Comparison of ENCODE assay signal across 16 mouse cellular contexts in the genomic region with DNA sequence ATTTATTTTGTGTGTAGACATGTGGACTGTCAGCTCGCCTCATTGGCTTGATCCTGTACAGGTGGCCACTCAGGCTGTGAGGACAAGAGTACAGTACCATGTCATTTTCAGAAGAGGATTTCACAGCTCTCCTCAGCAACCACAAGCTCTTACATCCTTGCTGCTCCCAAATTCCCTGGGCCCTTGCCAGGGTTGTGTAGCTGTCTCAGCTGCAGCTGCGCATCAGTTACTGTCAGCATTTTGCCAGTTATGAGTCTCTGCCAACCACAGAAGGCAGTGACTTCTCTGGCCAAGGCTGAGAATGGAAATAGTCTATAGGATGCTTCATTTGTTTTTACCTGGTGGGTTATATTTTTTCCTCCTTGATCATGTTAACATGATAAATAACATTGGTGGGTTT. TPM values are rescaled to one million over a fixed set of nuclear protein-coding genes. Genes with fewer than 3 reads are reported as not detected.
DNase-seq lines count a peak whose midpoint lies in the region; ATAC-seq and TF ChIP-seq lines count a peak whose summit lies in the region.
"Had no signal": no experiment of that assay in that cellular context is flagged by ENCODE, and none has a peak within 500 bp of the region (broad histone marks: within the 10 kb centered on the region; RNA-seq: fewer than 3 reads in every experiment).

No protein-coding gene starts in this region.

- intact Hi-C loops in heart, postnatal 14 days (cut with DNase I): no loop called here

- H3K4me3 ChIP-seq in heart, embryonic 11.5 days (ENCODE audit: low read depth, low read length): no peak overlapping the region
- H3K4me3 ChIP-seq in spleen, adult 2 months (ENCODE audit: extremely low read depth, insufficient read depth, insufficient read length): no peak overlapping the region
- H3K4me3 ChIP-seq in intestine, embryonic 15.5 days (replicated peaks): no peak overlapping the region
- H3K4me3 ChIP-seq: forebrain, embryonic 10.5 days had no signal

- peak; percentile 14 to 23 for DNase-seq in heart, postnatal 14 days
- no peak for DNase-seq in spleen, adult 2 months (ENCODE audit: low read depth in 1 of 2, low spot score in 2 of 2)
- DNase-seq in spleen, adult 18-20 months: no peak
- DNase-seq in frontal cortex, postnatal 10 days (ENCODE audit: low spot score in 2 of 2): peak; percentile 20 to 21
- DNase-seq: liver, postnatal 0 days; thymus, postnatal 25 days had no signal

- no peaks in the 10 kb centered on the region for H3K36me3 ChIP-seq in heart, embryonic 11.5 days (ENCODE audit: control insufficient read depth, insufficient read depth, low read length)
- H3K36me3 ChIP-seq in spleen, adult 2 months (ENCODE audit: control insufficient read depth, insufficient read depth, low read length): no peaks in the 10 kb centered on the region
- no peaks in the 10 kb centered on the region for H3K36me3 ChIP-seq in intestine, embryonic 15.5 days
- H3K36me3 ChIP-seq: forebrain, embryonic 10.5 days had no signal

- H3K27ac ChIP-seq in heart, embryonic 11.5 days (ENCODE audit: low read depth, low read length): no peak overlapping the region
- peak overlapping the region; percentile 31 for H3K27ac ChIP-seq in spleen, adult 2 months (ENCODE audit: insufficient read depth, low read length)
- H3K27ac ChIP-seq in intestine, embryonic 15.5 days: no peak overlapping the region
- H3K27ac ChIP-seq: forebrain, embryonic 10.5 days had no signal

- H3K27me3 ChIP-seq in heart, embryonic 11.5 days (ENCODE audit: control insufficient read depth, insufficient read depth, low read length): no peaks in the 10 kb centered on the region
- H3K27me3 ChIP-seq in spleen, adult 2 months (ENCODE audit: control insufficient read depth, insufficient read depth, low read length): no peaks in the 10 kb centered on the region
- no peaks in the 10 kb centered on the region for H3K27me3 ChIP-seq in intestine, embryonic 15.5 days (replicated peaks)
- H3K27me3 ChIP-seq: Patski had no signal

- H3K4me2 ChIP-seq in heart, embryonic 11.5 days: no peak overlapping the region
- no peak overlapping the region for H3K4me2 ChIP-seq in intestine, embryonic 15.5 days (replicated peaks)

- 84% methylated on average over 2 of the region's 2 CpGs for WGBS in heart, embryonic 11.5 days (ENCODE audit: insufficient replicate concordance)
- WGBS in spleen, adult 2 months: 59% methylated on average over 2 of the region's 2 CpGs
- WGBS in intestine, embryonic 15.5 days: 73% methylated on average over 2 of the region's 2 CpGs

- ATAC-seq in heart, embryonic 11.5 days (replicated peaks; ENCODE audit: insufficient number of reproducible peaks, low FRiP score, low TSS enrichment): no peak
- no peak for ATAC-seq in activated CD4-positive, CD25-positive, alpha-beta regulatory T cell, adult 4 months
- no peak for ATAC-seq in intestine, embryonic 15.5 days
- ATAC-seq: liver, postnatal 0 days had no signal

- TF ChIP-seq POLR2A in spleen, adult 2 months (IDR thresholded peaks at IDR 0.05; ENCODE audit: low read depth, low read length): no peak

- H3K9ac ChIP-seq in heart, embryonic 11.5 days (ENCODE audit: low read depth, low read length): no peak overlapping the region
- no peak overlapping the region for H3K9ac ChIP-seq in intestine, embryonic 15.5 days
- H3K9ac ChIP-seq: liver, postnatal 0 days had no signal

- TF ChIP-seq CTCF in spleen, adult 2 months (IDR thresholded peaks at IDR 0.05; ENCODE audit: extremely low read depth, insufficient read depth, insufficient read length, insufficient replicate concordance): no peak

- no peaks in the 10 kb centered on the region for H3K9me3 ChIP-seq in heart, embryonic 11.5 days (replicated peaks; ENCODE audit: control insufficient read depth, low read length)
- no peaks in the 10 kb centered on the region for H3K9me3 ChIP-seq in intestine, embryonic 15.5 days
- H3K9me3 ChIP-seq: forebrain, embryonic 10.5 days had no signal

- no peaks in the 10 kb centered on the region for H3K4me1 ChIP-seq in heart, embryonic 11.5 days (ENCODE audit: control insufficient read depth, insufficient read depth, low read length)
- H3K4me1 ChIP-seq in spleen, adult 2 months (ENCODE audit: control insufficient read depth, insufficient read depth, insufficient read length): peaks cover 27% of the 10 kb centered on the region; the same call in 1 of the 2 replicates
- no peaks in the 10 kb centered on the region for H3K4me1 ChIP-seq in intestine, embryonic 15.5 days (replicated peaks)
- H3K4me1 ChIP-seq: forebrain, embryonic 10.5 days had no signal

RNA-seq across cellular contexts. Expression of a gene that starts 8.7 kb away (rescaled TPM):
- total RNA-seq in heart, postnatal 14 days (2021): under 1 TPM; 0.38 to 0.56 TPM
- 0.30 and 0.39 TPM in 2 replicates for polyA plus RNA-seq in heart, embryonic 11.5 days (2014; fragmentation: Nextera tagmentation; extraction: Ambion mirVana)
- 80.8 and 95.2 TPM in 2 replicates for polyA plus RNA-seq in spleen, adult 2 months (2012; rRNA removed)
- polyA plus RNA-seq in activated CD4-positive, CD25-positive, alpha-beta regulatory T cell, adult 4 months (2017; shearing (Covaris generic)): 1 to 10 TPM in 1 of 2 experiments, under 1 TPM in 1; 0.71 to 2.9 TPM
- polyA plus RNA-seq in intestine, embryonic 15.5 days (2015; fragmentation: Nextera tagmentation; extraction: Ambion mirVana): 2.6 and 2.8 TPM in 2 replicates
- total RNA-seq: left cerebral cortex, postnatal 10 days had no signal
- polyA plus RNA-seq: Patski had no signal

RNA-seq across cellular contexts. Expression of a gene that starts 22.9 kb away (rescaled TPM):
- total RNA-seq in heart, postnatal 14 days (2021): not detected
- polyA plus RNA-seq in heart, embryonic 11.5 days (2014; fragmentation: Nextera tagmentation; extraction: Ambion mirVana): not detected in 2 replicates
- 0.16 TPM in 1 of 2 replicates, not detected in the other for polyA plus RNA-seq in spleen, adult 2 months (2012; rRNA removed)
- not detected for polyA plus RNA-seq in activated CD4-positive, CD25-positive, alpha-beta regulatory T cell, adult 4 months (2017; shearing (Covaris generic))
- not detected in 2 replicates for polyA plus RNA-seq in intestine, embryonic 15.5 days (2015; fragmentation: Nextera tagmentation; extraction: Ambion mirVana)
- total RNA-seq: left cerebral cortex, postnatal 10 days; megakaryocyte-erythroid progenitor cell, adult 5-6 weeks had no signal
- polyA plus RNA-seq: forebrain, embryonic 10.5 days; heart, embryonic 16.5 days; kidney, embryonic 14.5 days; liver, postnatal 0 days; neural tube, embryonic 11.5 days; Patski had no signal

Comparison
In these comparisons a context has a peak if more than half of its experiments do, and no peak if none do; other contexts are left out.
1. DNase-seq: peak in heart, postnatal 14 days (2 of 2) and frontal cortex, postnatal 10 days (2 of 2); none in spleen, adult 2 months (0 of 2) and spleen, adult 18-20 months (0 of 2).
2. RNA of a gene that starts 8.7 kb away (polyA plus RNA-seq): 80.8 to 95.2 TPM in spleen, adult 2 months; 0.71 to 2.9 TPM in activated CD4-positive, CD25-positive, alpha-beta regulatory T cell, adult 4 months, 2.6 to 2.8 TPM in intestine, embryonic 15.5 days and 0.30 to 0.39 TPM in heart, embryonic 11.5 days; every median in the first group is over 10 times any median in the second.